Mouse (Mus musculus) thymus, postnatal 4 days (tissue): ENCODE results near the gene Mocs2.

ENCODE experiments used
- DNase-seq: peaks from one replicate; pipeline ENCODE4 v3.0.0; 2021

Mocs2 gene

GRCm38 (mm10) chr13:114817751-114818360 lies at the start of gene Mocs2:
Gene Mocs2 (plus strand): TSS chr13:114818236.
- DNase-seq = peak; percentile 99

DNA sequence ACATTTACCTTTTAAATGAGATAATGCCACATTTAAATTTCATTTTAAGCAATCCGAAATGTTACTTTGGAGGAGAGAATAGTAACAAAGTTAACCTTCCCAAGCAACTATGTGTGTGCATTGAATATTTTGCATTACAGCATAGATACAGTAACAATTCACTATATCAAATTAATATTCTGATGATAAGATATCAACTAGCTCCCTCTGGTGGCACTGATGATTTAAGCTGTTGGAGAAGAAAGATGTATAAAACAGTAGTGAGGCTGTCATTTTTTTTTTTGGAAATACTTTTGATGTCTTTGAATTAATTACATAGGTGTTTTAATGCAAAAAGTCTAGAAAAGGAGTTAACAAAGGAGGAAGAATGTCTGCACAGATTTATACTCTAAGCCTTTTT lies 26.5 kb upstream of the Mocs2 start:
- no peak for DNase-seq

DNA sequence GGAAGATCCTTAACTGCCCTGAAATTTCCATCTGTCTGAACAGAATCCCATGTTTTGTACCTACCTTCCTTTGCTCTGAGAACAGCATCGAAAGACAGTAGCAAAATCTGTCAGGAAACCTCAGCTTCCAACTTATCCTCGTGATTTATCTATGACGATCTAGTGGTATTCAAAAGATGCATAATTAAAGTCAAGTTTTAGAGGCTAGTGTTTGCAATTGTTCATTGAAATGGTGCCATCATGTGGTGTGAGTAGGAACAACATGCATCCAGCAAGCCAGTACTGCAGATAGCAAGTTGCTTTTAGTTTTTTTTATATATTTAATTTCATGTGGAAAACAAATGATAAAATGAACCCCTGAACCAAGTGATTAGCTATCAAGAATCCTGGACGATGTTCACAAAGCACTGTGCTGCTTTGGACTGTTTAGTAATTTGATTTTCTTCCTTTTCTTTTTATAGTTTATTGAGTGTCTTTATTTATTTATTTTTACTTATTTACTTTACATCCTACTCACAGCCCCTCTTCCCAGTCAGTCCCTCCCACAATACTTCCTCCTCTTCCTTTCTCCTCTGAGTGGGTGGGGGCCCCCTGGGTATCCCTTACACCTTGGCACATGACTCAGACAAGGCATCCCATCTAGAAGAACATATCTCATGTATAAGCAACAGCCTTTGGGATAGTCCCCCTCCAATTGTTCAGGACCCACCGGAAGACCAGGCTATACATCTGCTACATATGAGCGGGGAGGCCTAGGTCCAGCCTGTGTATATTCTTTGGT lies 24.6 kb upstream of the Mocs2 start:
- DNase-seq = peak; percentile 72

DNA sequence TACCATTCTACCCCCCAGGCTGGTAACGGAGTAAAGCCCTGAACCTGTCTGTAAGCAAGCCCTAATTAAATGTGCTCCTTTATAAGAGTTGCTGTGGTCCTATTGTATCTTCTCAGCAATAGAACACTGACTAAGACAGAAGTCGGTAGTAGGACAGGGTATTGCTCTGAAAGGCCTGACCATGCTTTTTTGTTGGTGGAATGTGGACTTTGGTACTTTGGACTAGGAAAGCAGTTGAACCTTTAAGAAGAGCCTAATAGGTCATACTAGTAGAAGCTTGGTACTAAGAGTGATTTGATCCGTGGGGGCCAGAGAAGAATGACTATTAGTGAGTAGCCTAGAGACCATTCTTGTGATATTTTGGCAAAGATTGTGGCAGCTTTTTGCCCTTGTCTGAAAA lies 16.2 kb upstream of the Mocs2 start:
- DNase-seq = no peak

- DNase-seq = no peak
Measured at GRCm38 (mm10) chr13:114802971-114803370, 15.1 kb upstream of the Mocs2 start.

GRCm38 (mm10) chr13:114809624-114810210 lies 8.3 kb upstream of the Mocs2 start:
- no peak for DNase-seq

GRCm38 (mm10) chr13:114818513-114818912 lies 477 bp downstream of the Mocs2 start:
- DNase-seq = peak; percentile 24

- DNase-seq = no peak
Measured at GRCm38 (mm10) chr13:114822871-114823270, 4.8 kb downstream of the Mocs2 start.

- DNase-seq = no peak
Measured at GRCm38 (mm10) chr13:114825377-114825855, 7.4 kb downstream of the Mocs2 start.

- no peak for DNase-seq
Measured at GRCm38 (mm10) chr13:114831367-114831833, 13.4 kb downstream of the Mocs2 start.

DNA sequence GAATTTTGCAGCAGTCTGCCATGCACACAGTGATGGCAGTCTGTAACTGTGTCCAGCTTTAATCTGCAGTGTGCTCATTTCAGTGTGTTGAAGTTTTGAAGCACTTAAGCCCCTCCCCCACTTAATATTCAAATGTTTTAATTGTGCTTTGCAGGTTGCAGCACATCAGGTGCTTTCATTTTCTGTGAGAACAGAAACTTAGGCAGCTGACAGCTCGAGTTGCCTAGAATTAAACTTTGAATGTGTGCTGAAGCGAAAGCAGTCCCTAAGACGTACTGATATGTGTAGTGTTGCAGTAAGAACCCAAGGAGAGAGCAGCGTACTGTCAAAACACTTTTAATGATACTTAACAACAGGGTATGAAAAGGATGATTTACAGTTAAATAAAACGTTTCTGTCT lies 14.7 kb downstream of the Mocs2 start:
- DNase-seq = no peak

- DNase-seq = no peak
Measured at GRCm38 (mm10) chr13:114833351-114833750, 15.3 kb downstream of the Mocs2 start.

GRCm38 (mm10) chr13:114834580-114834979 lies 16.5 kb downstream of the Mocs2 start:
- no peak for DNase-seq

GRCm38 (mm10) chr13:114837061-114837460 lies 19.0 kb downstream of the Mocs2 start:
- DNase-seq = no peak

- no peak for DNase-seq
Measured at GRCm38 (mm10) chr13:114838535-114838990, 20.5 kb downstream of the Mocs2 start.

GRCm38 (mm10) chr13:114839098-114839497 lies 21.1 kb downstream of the Mocs2 start:
- DNase-seq = no peak

DNA sequence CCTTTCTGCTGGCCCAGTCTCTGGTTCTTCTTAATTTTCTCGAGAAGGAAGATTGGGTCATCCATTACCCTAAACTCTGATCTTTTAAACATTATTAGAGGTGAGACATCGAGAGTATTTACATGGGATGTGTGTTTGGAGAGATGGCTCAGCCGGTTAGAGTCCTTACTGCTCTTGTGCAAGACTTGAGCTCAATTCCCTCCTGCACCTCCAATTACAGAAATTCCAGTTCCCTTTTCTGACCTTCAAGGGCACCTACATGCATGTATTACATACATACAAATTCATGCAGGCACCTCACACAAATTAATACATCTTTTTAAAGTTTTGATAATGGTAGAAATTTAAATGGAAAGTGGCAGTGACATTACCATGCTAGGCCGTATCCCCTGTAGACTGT lies 22.5 kb downstream of the Mocs2 start:
- DNase-seq = no peak

GRCm38 (mm10) chr13:114843318-114843717 lies 25.3 kb downstream of the Mocs2 start:
- DNase-seq = no peak

- peak; percentile 52 for DNase-seq
Measured at GRCm38 (mm10) chr13:114845804-114846203, 27.8 kb downstream of the Mocs2 start.

DNA sequence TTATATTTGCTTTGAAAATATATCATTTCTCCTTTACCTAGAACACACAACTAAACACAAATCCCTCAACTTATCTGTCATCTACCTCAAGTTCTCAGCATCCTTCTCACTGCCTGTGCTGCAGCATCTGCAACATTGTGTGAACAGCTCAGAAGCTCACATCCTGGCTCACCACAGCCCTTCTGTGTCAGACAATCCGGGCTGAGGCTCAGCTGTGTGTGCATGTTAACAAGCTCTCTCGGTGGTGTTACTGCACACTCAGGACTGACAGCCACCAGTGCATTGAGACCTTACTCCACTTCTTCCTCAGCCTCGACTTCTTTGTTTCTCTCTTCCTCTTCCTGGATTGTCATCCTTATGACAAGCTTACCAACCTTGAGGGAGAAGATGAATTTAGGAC lies 30.9 kb downstream of the Mocs2 start:
- DNase-seq = peak; percentile 33

DNA sequence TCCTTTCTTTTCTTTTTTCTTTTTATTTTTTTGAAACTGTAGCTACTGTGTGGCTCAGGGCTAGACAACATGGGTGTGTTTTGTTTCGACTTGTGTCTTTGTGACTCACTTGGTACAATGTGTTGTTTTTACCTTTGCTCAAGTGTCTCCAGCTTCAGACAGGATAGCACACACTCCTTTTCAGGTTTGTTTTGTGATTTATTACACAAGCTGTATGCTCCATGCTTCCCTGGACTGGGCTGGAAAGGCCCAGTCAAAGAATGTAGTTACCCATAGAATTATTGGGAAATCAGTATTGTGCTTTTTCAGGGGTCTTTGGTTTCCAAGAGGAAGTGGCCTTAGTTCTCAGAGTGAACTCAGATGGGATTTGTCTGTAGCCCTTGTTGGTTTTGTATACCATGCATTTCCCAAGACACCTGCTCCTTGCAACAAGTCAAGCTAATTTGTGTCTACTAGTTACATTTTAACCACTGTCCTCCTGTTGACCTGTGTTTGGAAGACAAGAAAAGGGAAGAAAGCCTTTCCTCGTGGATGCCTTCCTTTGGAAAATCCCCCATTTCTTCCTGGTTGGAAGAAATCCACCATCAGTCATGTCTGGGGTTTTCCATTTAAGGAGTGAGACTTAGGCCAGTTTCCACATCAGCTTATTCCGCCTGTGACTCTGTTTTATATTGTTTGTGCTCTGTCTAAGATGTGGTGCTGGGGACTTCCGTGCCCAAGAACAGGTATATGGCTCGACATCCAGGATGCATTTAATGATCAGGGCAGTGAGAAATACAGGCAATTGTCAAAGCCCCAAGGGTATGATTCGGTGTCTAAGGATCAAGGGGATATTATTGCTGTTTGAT lies 34.5 kb downstream of the Mocs2 start:
- no peak for DNase-seq

- DNase-seq = no peak
Measured at GRCm38 (mm10) chr13:114853152-114853551, 35.1 kb downstream of the Mocs2 start.

- no peak for DNase-seq
Measured at GRCm38 (mm10) chr13:114854023-114854422, 36.0 kb downstream of the Mocs2 start.
